Mouse (Mus musculus) forebrain, embryonic 15.5 days (tissue): ENCODE measurements around the gene Gipc1. TPM values are rescaled to one million over a fixed set of nuclear protein-coding genes. Genes with fewer than 3 reads are reported as not detected.
A peak's percentile ranks its signal among the peaks of the same experiment; 100 is the strongest.

Source experiments
- ATAC-seq: fragments of 200-750 bp; cut with Nextera tagmentation; replicated peaks from 2 replicates; pipeline ENCODE4 v1.8.0; 2017; ENCODE audit warnings: mild to moderate bottlenecking, moderate TSS enrichment, moderate library complexity
- H3K27ac ChIP-seq: fragments of 300-500 bp; sonication (generic); replicated peaks from 2 replicates; pipeline ENCODE4 v1.5.1; 2015; ENCODE audit warnings: mild to moderate bottlenecking, inconsistent platforms
- H3K27me3 ChIP-seq: fragments of 300-500 bp; sonication (generic); 2 replicates; pipeline ENCODE4 v1.6.1; 2015; ENCODE audit warnings: inconsistent platforms
- H3K36me3 ChIP-seq: fragments of 300-500 bp; sonication (generic); 2 replicates; pipeline ENCODE4 v1.6.1; 2015; ENCODE audit warnings: mild to moderate bottlenecking, inconsistent platforms
- H3K4me1 ChIP-seq: fragments of 300-500 bp; sonication (generic); 2 replicates; pipeline ENCODE4 v1.6.1; 2015; ENCODE audit warnings: inconsistent platforms
- H3K4me2 ChIP-seq: fragments of 300-500 bp; sonication (generic); replicated peaks from 2 replicates; pipeline ENCODE4 v1.6.1; 2015; ENCODE audit warnings: mild to moderate bottlenecking, inconsistent platforms
- H3K4me3 ChIP-seq: fragments of 300-500 bp; sonication (generic); 2 replicates; pipeline ENCODE4 v1.5.1; 2015; ENCODE audit warnings: mild to moderate bottlenecking, inconsistent platforms
- H3K9ac ChIP-seq: fragments of 300-500 bp; sonication (generic); replicated peaks from 2 replicates; pipeline ENCODE4 v1.6.1; 2015; ENCODE audit warnings: mild to moderate bottlenecking, inconsistent platforms
- H3K9me3 ChIP-seq: fragments of 300-500 bp; sonication (generic); 2 replicates; pipeline ENCODE4 v1.6.1; 2016; ENCODE audit warnings: inconsistent platforms
- WGBS: fragments of 180-500 bp; shearing (Covaris S2); methylation state at CpG from one replicate; pipeline ENCODE4 v1.1.7; 2015; ENCODE audit warnings: mixed read lengths; 5-methylcytosine and 5-hydroxymethylcytosine counted together
- polyA plus RNA-seq: library from polyadenylated mRNA; unstranded; fragments of >200 nt; fragmentation: Nextera tagmentation; extraction: Ambion mirVana; gene quantifications from 2 replicates; pipeline ENCODE4 v1.2.1, GENCODE M21; 2015

Gipc1 gene
- polyA plus RNA-seq, 1 experiment from 2014 or later: 161 TPM

GRCm38 (mm10) chr8:83621691-83622388 lies 30.6 kb upstream of the Gipc1 start:
- H3K4me3 ChIP-seq: peak overlapping the region; percentile 48
- WGBS: 52% methylated on average over 15 of the region's 15 CpGs
- H3K4me1 ChIP-seq: peaks cover 4% of the 10 kb centered on the region; the same call in 1 of the 2 replicates

DNA sequence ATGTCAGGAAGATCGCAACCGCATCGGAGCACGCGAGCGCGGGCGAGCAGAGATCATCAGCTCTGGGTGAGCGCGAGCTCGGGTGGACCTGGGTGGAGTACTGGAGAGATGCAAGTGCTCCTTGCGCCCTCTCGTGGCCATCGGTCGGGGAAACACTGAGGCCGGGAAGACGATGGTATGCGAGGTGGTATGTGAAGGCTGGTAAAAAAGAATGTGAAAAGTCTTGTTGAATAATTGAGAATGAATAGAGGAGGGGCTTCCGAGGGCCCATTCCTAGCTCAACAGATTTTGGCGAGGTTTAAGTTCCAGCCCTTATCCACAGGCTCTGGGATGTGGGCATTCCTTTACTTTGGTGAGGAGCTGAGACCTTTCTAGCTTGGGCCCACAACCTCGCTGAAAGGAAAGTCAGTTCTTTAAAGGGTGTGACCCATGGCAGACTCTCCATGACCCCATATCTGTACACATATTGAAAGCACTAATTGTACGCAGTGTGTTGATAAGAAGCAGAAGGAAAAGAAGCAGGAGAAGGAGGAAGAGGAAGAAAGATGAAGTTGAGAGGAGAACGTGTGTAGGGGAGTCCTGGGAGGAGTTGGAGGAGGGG lies 30.0 kb upstream of the Gipc1 start:
- ATAC-seq: peak; percentile 97
- Histone ChIP-seq H3K9me3 (no peaks in the 10 kb centered on the region), H3K4me1 (peaks cover 4% of the 10 kb centered on the region; the same call in 1 of the 2 replicates), H3K36me3 (no peaks in the 10 kb centered on the region), H3K4me3 (peak overlapping the region; percentile 48), H3K9ac (peak overlapping the region; percentile 66), H3K27me3 (no peaks in the 10 kb centered on the region), H3K4me2 (peak overlapping the region; percentile 85), H3K27ac (no peak overlapping the region)
- 10% methylated on average over 23 of the region's 23 CpGs for WGBS

More at GRCm38 (mm10) chr8:83621691-83622388, 30.6 kb upstream of the Gipc1 start:
- peak; percentile 53 for ATAC-seq
- H3K9me3 ChIP-seq: no peaks in the 10 kb centered on the region
- peak overlapping the region; percentile 66 for H3K9ac ChIP-seq
- peak overlapping the region; percentile 85 for H3K4me2 ChIP-seq
- no peak overlapping the region for H3K27ac ChIP-seq
- H3K36me3 ChIP-seq: no peaks in the 10 kb centered on the region
- H3K27me3 ChIP-seq: no peaks in the 10 kb centered on the region

GRCm38 (mm10) chr8:83623549-83623948 lies 28.9 kb upstream of the Gipc1 start:
- H3K27me3 ChIP-seq: no peaks in the 10 kb centered on the region
- H3K9me3 ChIP-seq: no peaks in the 10 kb centered on the region
- 91% methylated on average over 7 of the region's 7 CpGs for WGBS
- H3K9ac ChIP-seq: no peak overlapping the region
- H3K4me1 ChIP-seq: peaks cover 4% of the 10 kb centered on the region; the same call in 1 of the 2 replicates
- ATAC-seq: no peak
- H3K27ac ChIP-seq: no peak overlapping the region
- H3K4me2 ChIP-seq: no peak overlapping the region
- no peaks in the 10 kb centered on the region for H3K36me3 ChIP-seq
- H3K4me3 ChIP-seq: no peak overlapping the region

- Histone ChIP-seq H3K4me1 (peaks cover 4% of the 10 kb centered on the region; the same call in 1 of the 2 replicates), H3K9ac (no peak overlapping the region), H3K36me3 (no peaks in the 10 kb centered on the region), H3K27me3 (no peaks in the 10 kb centered on the region), H3K4me2 (no peak overlapping the region), H3K4me3 (no peak overlapping the region), H3K27ac (no peak overlapping the region), H3K9me3 (no peaks in the 10 kb centered on the region)
- no peak for ATAC-seq
- WGBS: 56% methylated on average over 3 of the region's 3 CpGs
Observed at GRCm38 (mm10) chr8:83624739-83625138, 27.7 kb upstream of the Gipc1 start.

- Histone ChIP-seq H3K9me3 (no peaks in the 10 kb centered on the region), H3K9ac (no peak overlapping the region), H3K4me3 (no peak overlapping the region), H3K27me3 (no peaks in the 10 kb centered on the region), H3K4me1 (peaks cover 4% of the 10 kb centered on the region; the same call in 1 of the 2 replicates), H3K36me3 (no peaks in the 10 kb centered on the region), H3K27ac (no peak overlapping the region), H3K4me2 (no peak overlapping the region)
- no peak for ATAC-seq
- 88% methylated on average over 6 of the region's 6 CpGs for WGBS
Observed at GRCm38 (mm10) chr8:83625676-83626299, 26.7 kb upstream of the Gipc1 start.

- no peak for ATAC-seq
Observed at GRCm38 (mm10) chr8:83632083-83632707, 20.3 kb upstream of the Gipc1 start.

GRCm38 (mm10) chr8:83638856-83639255 lies 13.6 kb upstream of the Gipc1 start:
- Histone ChIP-seq H3K4me3 (no peak overlapping the region), H3K36me3 (no peaks in the 10 kb centered on the region), H3K9me3 (0 out of 2 replicates have a peak, but pooled peaks cover 4% of the 10 kb centered on the region), H3K27me3 (no peaks in the 10 kb centered on the region), H3K27ac (no peak overlapping the region), H3K4me1 (no peaks in the 10 kb centered on the region), H3K4me2 (no peak overlapping the region), H3K9ac (no peak overlapping the region)
- 69% methylated on average over 4 of the region's 4 CpGs for WGBS
- no peak for ATAC-seq

More at GRCm38 (mm10) chr8:83632083-83632707, 20.3 kb upstream of the Gipc1 start:
- 87% methylated on average over 7 of the region's 7 CpGs for WGBS
- Histone ChIP-seq H3K4me1 (no peaks in the 10 kb centered on the region), H3K27me3 (no peaks in the 10 kb centered on the region), H3K9me3 (0 out of 2 replicates have a peak, but pooled peaks cover 4% of the 10 kb centered on the region), H3K27ac (no peak overlapping the region), H3K4me3 (no peak overlapping the region), H3K36me3 (no peaks in the 10 kb centered on the region), H3K4me2 (no peak overlapping the region), H3K9ac (no peak overlapping the region)

DNA sequence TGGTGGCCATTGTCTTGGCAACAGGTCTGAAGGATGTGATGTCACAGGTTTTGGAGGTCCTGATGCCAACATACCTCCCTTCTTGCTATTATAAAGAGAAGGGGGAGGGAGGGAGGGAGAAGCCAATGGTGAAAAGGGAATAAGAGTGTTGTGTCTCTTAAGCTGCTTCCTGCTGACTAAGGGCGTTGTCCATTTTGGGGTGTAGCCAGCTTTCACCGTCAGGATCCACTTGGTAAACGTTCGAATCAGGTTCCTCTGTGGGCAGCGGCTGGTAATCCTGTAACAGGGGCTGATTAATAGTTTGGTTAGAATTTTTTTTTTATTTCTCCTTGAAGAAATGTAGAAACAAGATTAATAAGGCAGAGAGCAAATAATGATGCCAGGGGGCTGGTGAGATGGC lies 12.8 kb upstream of the Gipc1 start:
- Histone ChIP-seq H3K4me2 (no peak overlapping the region), H3K36me3 (no peaks in the 10 kb centered on the region), H3K4me3 (no peak overlapping the region), H3K27ac (no peak overlapping the region), H3K27me3 (no peaks in the 10 kb centered on the region), H3K4me1 (no peaks in the 10 kb centered on the region), H3K9ac (no peak overlapping the region), H3K9me3 (0 out of 2 replicates have a peak, but pooled peaks cover 4% of the 10 kb centered on the region)
- WGBS: 64% methylated on average over 5 of the region's 5 CpGs
- ATAC-seq: no peak

DNA sequence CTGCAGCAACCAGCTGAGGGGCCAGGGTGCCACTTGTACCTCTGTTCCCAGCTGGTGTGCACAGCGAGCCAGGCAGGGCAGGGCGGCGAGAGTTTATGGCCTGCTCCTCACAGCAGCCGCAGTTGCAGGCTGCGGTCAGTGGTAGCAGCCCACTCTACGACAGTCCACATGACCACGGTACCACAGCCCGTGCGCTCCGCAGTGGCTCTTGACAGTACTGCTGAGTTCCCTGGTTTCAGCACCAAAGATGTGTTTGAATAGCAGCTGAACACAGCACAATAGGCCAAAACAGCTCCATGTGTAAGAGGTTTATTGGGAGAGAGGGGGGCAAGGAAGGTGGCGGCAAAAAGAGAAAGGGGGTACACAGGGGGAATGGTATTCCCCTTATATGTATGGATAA lies 5.0 kb upstream of the Gipc1 start:
- ATAC-seq: no peak
- peaks cover 4% of the 10 kb centered on the region; the same call in 1 of the 2 replicates for H3K4me1 ChIP-seq
- no peaks in the 10 kb centered on the region for H3K27me3 ChIP-seq
- WGBS: 97% methylated on average over 11 of the region's 11 CpGs
- H3K27ac ChIP-seq: no peak overlapping the region
- no peaks in the 10 kb centered on the region for H3K9me3 ChIP-seq
- H3K36me3 ChIP-seq: no peaks in the 10 kb centered on the region
- no peak overlapping the region for H3K4me2 ChIP-seq
- no peak overlapping the region for H3K4me3 ChIP-seq
- no peak overlapping the region for H3K9ac ChIP-seq

DNA sequence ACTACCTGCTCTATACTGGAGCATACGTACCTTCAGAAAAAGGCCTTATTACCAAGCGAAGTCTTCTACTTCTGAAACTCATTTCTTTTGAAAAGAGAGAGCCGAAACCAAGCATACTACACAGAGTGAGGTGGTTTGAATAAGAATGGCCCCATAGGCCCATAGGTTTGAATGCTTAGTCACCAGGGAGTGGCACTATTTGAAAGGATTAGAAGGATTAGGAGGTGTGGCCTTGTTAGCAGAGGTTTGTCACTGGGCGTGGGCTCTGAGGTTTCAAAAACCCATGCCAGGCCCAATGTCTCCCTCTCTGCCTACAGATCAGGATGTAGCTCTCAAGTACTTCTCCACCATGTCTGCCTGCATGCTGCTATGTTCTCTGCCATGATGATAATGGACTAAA lies 4.4 kb upstream of the Gipc1 start:
- H3K27me3 ChIP-seq: no peaks in the 10 kb centered on the region
- ATAC-seq: no peak

DNA sequence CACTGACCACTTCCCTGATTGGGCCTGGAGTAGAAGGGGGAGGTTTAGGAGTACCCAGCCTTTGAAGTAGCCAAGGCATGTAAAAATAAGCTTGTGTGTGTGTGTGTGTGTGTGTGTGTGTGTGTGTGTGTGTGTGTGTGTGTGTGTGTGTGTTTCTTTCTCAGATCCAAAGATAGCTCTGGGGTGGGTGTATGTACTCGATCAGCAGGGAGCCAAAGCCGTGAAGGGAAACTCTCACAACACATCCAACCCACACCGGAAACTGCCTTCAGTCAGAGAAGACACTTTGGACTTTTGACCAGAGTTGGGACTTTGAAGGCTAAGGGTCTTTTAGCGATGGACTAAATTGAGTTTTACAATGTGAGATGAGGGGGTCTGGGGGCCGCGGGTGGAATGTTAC lies 2.8 kb upstream of the Gipc1 start:
- Histone ChIP-seq H3K4me1 (peaks cover 19% of the 10 kb centered on the region), H3K9me3 (no peaks in the 10 kb centered on the region), H3K4me3 (no peak overlapping the region), H3K36me3 (no peaks in the 10 kb centered on the region), H3K4me2 (no peak overlapping the region), H3K9ac (no peak overlapping the region), H3K27ac (no peak overlapping the region), H3K27me3 (no peaks in the 10 kb centered on the region)
- WGBS: 96% methylated on average over 6 of the region's 6 CpGs
- no peak for ATAC-seq

More for the DNA sequence above, 4.4 kb upstream of the Gipc1 start:
- 91% methylated on average over 4 of the region's 4 CpGs for WGBS
- Histone ChIP-seq H3K9me3 (no peaks in the 10 kb centered on the region), H3K36me3 (no peaks in the 10 kb centered on the region), H3K27ac (no peak overlapping the region), H3K9ac (no peak overlapping the region), H3K4me2 (no peak overlapping the region), H3K4me3 (no peak overlapping the region), H3K4me1 (peaks cover 6% of the 10 kb centered on the region)
